9 mouse cellular contexts compared by ENCODE assay signal in genomic region chr9:100548313-100548712, GRCm38 (mm10). TPM values are rescaled to one million over a fixed set of nuclear protein-coding genes. Genes with fewer than 3 reads are reported as not detected.
A peak's percentile ranks its signal among the peaks of the same experiment; 100 is the strongest.
DNase-seq lines count a peak whose midpoint lies in the region; TF ChIP-seq lines count a peak whose summit lies in the region.
"Had no signal": no experiment of that assay in that cellular context is flagged by ENCODE, and none has a peak within 500 bp of the region (broad histone marks: within the 10 kb centered on the region; RNA-seq: fewer than 3 reads in every experiment).

No protein-coding gene starts in this region.

- peak; percentile 16 for DNase-seq in kidney, adult 9 months
- no peak for DNase-seq in kidney, adult 2 months
- peak; percentile 61 for DNase-seq in CD4-positive helper T cell, adult 2 months (ENCODE audit: low read depth, low spot score)
- DNase-seq in NIH3T3 (ENCODE audit: low read depth): peak; percentile 59
- DNase-seq in natural killer cell, adult 2 months (ENCODE audit: low spot score in 2 of 2): peak; percentile 26 to 54
- DNase-seq in urinary bladder, adult 18-20 months (ENCODE audit: low spot score in 2 of 2): no peak
- no peak for DNase-seq in neural tube, embryonic 10.5 days (ENCODE audit: extremely low spot score, low spot score)
- no peak for DNase-seq in gastrocnemius, postnatal 10 days

- H3K4me1 ChIP-seq in kidney, adult 2 months (ENCODE audit: control insufficient read depth, insufficient read depth, low read length): no peaks in the 10 kb centered on the region; the same call in 1 of the 2 replicates

- WGBS in kidney, adult 2 months: 98% methylated on average over 2 of the region's 2 CpGs

- H3K27me3 ChIP-seq in kidney, adult 2 months (replicated peaks; ENCODE audit: control insufficient read depth, insufficient read depth, low read length): no peaks in the 10 kb centered on the region
- H3K27me3 ChIP-seq: forebrain, embryonic 13.5 days had no signal

- no peak for TF ChIP-seq CTCF in kidney, adult 2 months (conservative IDR thresholded peaks at IDR 0.05; ENCODE audit: insufficient read depth, insufficient read length, low read depth, low read length)

- H3K36me3 ChIP-seq in kidney, adult 2 months (ENCODE audit: control insufficient read depth, insufficient read depth, low read length): no peaks in the 10 kb centered on the region

- H3K4me3 ChIP-seq in kidney, adult 2 months (ENCODE audit: insufficient read depth, low read depth, low read length): no peak overlapping the region
- H3K4me3 ChIP-seq: forebrain, embryonic 13.5 days had no signal

- no peak overlapping the region for H3K27ac ChIP-seq in kidney, adult 2 months (ENCODE audit: insufficient read depth, low read depth, low read length)
- H3K27ac ChIP-seq: forebrain, embryonic 13.5 days had no signal

- TF ChIP-seq POLR2A in kidney, adult 2 months (IDR thresholded peaks at IDR 0.05; ENCODE audit: low read depth, low read length): no peak

RNA-seq across cellular contexts. Expression of gene Nck1, which starts 2.4 kb away (rescaled TPM):
- 3.1 and 5.7 TPM in 2 replicates for polyA plus RNA-seq in kidney, adult 2 months (2012; rRNA removed)
- total RNA-seq in gastrocnemius, postnatal 10 days (2021): 10 to 100 TPM; 35.9 to 39.7 TPM

RNA-seq across cellular contexts. Expression of gene Slc35g2, which starts 22.6 kb away (rescaled TPM):
- 2.1 and 2.3 TPM in 2 replicates for polyA plus RNA-seq in kidney, adult 2 months (2012; rRNA removed)
- total RNA-seq in gastrocnemius, postnatal 10 days (2021): under 1 TPM; 0.68 to 0.70 TPM

RNA-seq across cellular contexts. Expression of gene Stag1, which starts 49.3 kb away (rescaled TPM):
- polyA plus RNA-seq in kidney, adult 2 months (2012; rRNA removed): 3.4 and 5.1 TPM in 2 replicates
- total RNA-seq in gastrocnemius, postnatal 10 days (2021): 10 to 100 TPM; 33.5 to 43.0 TPM

Comparison
In these comparisons a context has a peak if more than half of its experiments do, and no peak if none do; other contexts are left out.
1. DNase-seq: peak in kidney, adult 9 months (single experiment), CD4-positive helper T cell, adult 2 months (single experiment), NIH3T3 (single experiment) and natural killer cell, adult 2 months (2 of 2); none in kidney, adult 2 months (single experiment), urinary bladder, adult 18-20 months (0 of 2), neural tube, embryonic 10.5 days (single experiment) and gastrocnemius, postnatal 10 days (single experiment).